Mouse (Mus musculus) granulocyte monocyte progenitor cell, adult 5-6 weeks (primary cell): ENCODE results near the gene Zbtb39. TPM values are rescaled to one million over a fixed set of nuclear protein-coding genes. Genes with fewer than 3 reads are reported as not detected.
A peak's percentile ranks its signal among the peaks of the same experiment; 100 is the strongest.
"Not testable (repeated sequence)": the region's sequence is repeated elsewhere in the genome, so short reads cannot be mapped to it uniquely, and the experiment has no call there.

Source experiments
- ATAC-seq: replicated peaks from 2 replicates; pipeline ENCODE4 v1.8.0; 2016; ENCODE audit warnings: mild to moderate bottlenecking, moderate TSS enrichment, inconsistent platforms; ENCODE audit not compliant: poor library complexity, severe bottlenecking
- total RNA-seq, 2 experiments: library from RNA; stranded (forward) in 1 of 2; stranded (reverse) in 1 of 2; fragments of 200-712, 200-1000 nt in 1 of 2; fragments of >200 nt in 1 of 2; fragmentation: Nextera tagmentation in 1 of 2; gene quantifications; 2 replicates each; pipeline ENCODE4 v1.2.3; 2014 to 2017

Zbtb39 gene
- total RNA-seq, 2 experiments from 2014 or later: 3.6 to 6.7 TPM

- ATAC-seq: no peak
Measured at GRCm38 (mm10) chr10:127736266-127736665, 3.1 kb upstream of the Zbtb39 start.

- ATAC-seq: peak; percentile 74
Measured at GRCm38 (mm10) chr10:127736916-127737315, 2.4 kb upstream of the Zbtb39 start.

- no peak; the same call in 1 of the 2 replicates for ATAC-seq
Measured at GRCm38 (mm10) chr10:127737552-127737951, 1.8 kb upstream of the Zbtb39 start.

- ATAC-seq: no peak
Measured at GRCm38 (mm10) chr10:127738151-127738882, 1.0 kb upstream of the Zbtb39 start.

GRCm38 (mm10) chr10:127739661-127740161 is 373 bp downstream of the Zbtb39 start:
- ATAC-seq: no peak

- peak; percentile 42; the same call in 1 of the 2 replicates for ATAC-seq
Measured at GRCm38 (mm10) chr10:127744661-127745060, 5.3 kb downstream of the Zbtb39 start.

GRCm38 (mm10) chr10:127745886-127746285 is 6.5 kb downstream of the Zbtb39 start:
- ATAC-seq: 0 out of 2 replicates have a peak, but pooled peaks have one; percentile 25

GRCm38 (mm10) chr10:127747254-127747653 is 7.9 kb downstream of the Zbtb39 start:
- ATAC-seq: no peak

- peak; percentile 29; the same call in 1 of the 2 replicates for ATAC-seq
Measured at GRCm38 (mm10) chr10:127748847-127749612, 9.7 kb downstream of the Zbtb39 start.

- no peak for ATAC-seq
Measured at GRCm38 (mm10) chr10:127750136-127750777, 10.9 kb downstream of the Zbtb39 start.

- no peak for ATAC-seq
Measured at GRCm38 (mm10) chr10:127751548-127751947, 12.2 kb downstream of the Zbtb39 start, which contains the start of gene Gpr182. Gpr182 (minus strand) TSS chr10:127751732.

GRCm38 (mm10) chr10:127754566-127755166 is 15.3 kb downstream of the Zbtb39 start:
- no peak for ATAC-seq

GRCm38 (mm10) chr10:127755246-127755645 is 15.9 kb downstream of the Zbtb39 start:
- no peak for ATAC-seq

GRCm38 (mm10) chr10:127755770-127756468 is 16.6 kb downstream of the Zbtb39 start:
- ATAC-seq: no peak

- ATAC-seq: no peak
Measured at GRCm38 (mm10) chr10:127759181-127760110, 20.1 kb downstream of the Zbtb39 start, which contains the start of the genes Rdh1 and Rdh16f1. Rdh1 (plus strand) TSS chr10:127759721. Rdh16f1 (plus strand) TSS chr10:127759787.

- ATAC-seq: not testable (repeated sequence)
Measured at GRCm38 (mm10) chr10:127762926-127763325, 23.6 kb downstream of the Zbtb39 start.

- no peak for ATAC-seq
Measured at GRCm38 (mm10) chr10:127763914-127764680, 24.8 kb downstream of the Zbtb39 start.

GRCm38 (mm10) chr10:127766564-127766963 is 27.2 kb downstream of the Zbtb39 start:
- no peak for ATAC-seq
